8 mouse cellular contexts compared by ENCODE assay signal in genomic region chr7:45617042-45617695, GRCm38 (mm10). TPM values are rescaled to one million over a fixed set of nuclear protein-coding genes. Genes with fewer than 3 reads are reported as not detected.
DNase-seq lines count a peak whose midpoint lies in the region; ATAC-seq and TF ChIP-seq lines count a peak whose summit lies in the region.

TSS of gene Fut1 (plus strand) at chr7:45617289.

- peaks cover 25% of the 10 kb centered on the region for H3K27me3 ChIP-seq in lung, embryonic 14.5 days (ENCODE audit: insufficient read depth, low read length)
- peaks cover 45% of the 10 kb centered on the region for H3K27me3 ChIP-seq in hindbrain, embryonic 12.5 days
- H3K27me3 ChIP-seq in midbrain, embryonic 16.5 days (ENCODE audit: control insufficient read depth, insufficient read depth, low read depth, low read length) = peaks cover 19% of the 10 kb centered on the region

- H3K4me3 ChIP-seq in lung, embryonic 14.5 days (ENCODE audit: low read depth, low read length) = peak within 1 kb of the TSS; percentile 15; the same call in 1 of the 2 replicates
- no peak within 1 kb of the TSS for H3K4me3 ChIP-seq in embryonic fibroblast, embryonic 13.5 days (ENCODE audit: insufficient read depth, low read length)
- no peak within 1 kb of the TSS for H3K4me3 ChIP-seq in hindbrain, embryonic 12.5 days
- peak within 1 kb of the TSS; percentile 18 for H3K4me3 ChIP-seq in midbrain, embryonic 16.5 days (ENCODE audit: low read depth, low read length)

- WGBS in lung, embryonic 14.5 days = 4% methylated on average over 31 of the region's 31 CpGs
- 7% methylated on average over 28 of the region's 31 CpGs for WGBS in hindbrain, embryonic 12.5 days
- 9% methylated on average over 27 of the region's 31 CpGs for WGBS in midbrain, embryonic 16.5 days

- H3K4me1 ChIP-seq in lung, embryonic 14.5 days (ENCODE audit: insufficient read depth) = no peaks in the 10 kb centered on the region
- peaks cover 2% of the 10 kb centered on the region; the same call in 1 of the 2 replicates for H3K4me1 ChIP-seq in embryonic fibroblast, embryonic 13.5 days (ENCODE audit: control insufficient read depth, insufficient read depth, low read length)
- H3K4me1 ChIP-seq in hindbrain, embryonic 12.5 days = peaks cover 9% of the 10 kb centered on the region
- H3K4me1 ChIP-seq in midbrain, embryonic 16.5 days (ENCODE audit: control insufficient read depth, insufficient read depth, low read length) = no peaks in the 10 kb centered on the region

- peak; percentile 62 for DNase-seq in lung, embryonic 14.5 days
- no peak for DNase-seq in lung, postnatal 10 days
- no peak for DNase-seq in thymus, postnatal 14 days
- DNase-seq in thymus, postnatal 10 days (ENCODE audit: low spot score in 2 of 2) = no peak
- no peak for DNase-seq in T-cell, adult 2 months (ENCODE audit: low spot score)

- H3K9me3 ChIP-seq in lung, embryonic 14.5 days (ENCODE audit: low read depth, low read length) = no peaks in the 10 kb centered on the region
- no peaks in the 10 kb centered on the region for H3K9me3 ChIP-seq in hindbrain, embryonic 12.5 days (replicated peaks)
- no peaks in the 10 kb centered on the region for H3K9me3 ChIP-seq in midbrain, embryonic 16.5 days (replicated peaks; ENCODE audit: control insufficient read depth, low read length, poor library complexity, severe bottlenecking)

- H3K9ac ChIP-seq in lung, embryonic 14.5 days = peak within 1 kb of the TSS; percentile 5; the same call in 1 of the 2 replicates
- H3K9ac ChIP-seq in hindbrain, embryonic 12.5 days = no peak within 1 kb of the TSS
- H3K9ac ChIP-seq in midbrain, embryonic 16.5 days (ENCODE audit: low read depth, low read length) = peak within 1 kb of the TSS; percentile 42; the same call in 1 of the 2 replicates

- ATAC-seq in lung, embryonic 14.5 days (ENCODE audit: insufficient read depth) = peak; percentile 70
- ATAC-seq in hindbrain, embryonic 12.5 days (ENCODE audit: low FRiP score) = no peak
- no peak for ATAC-seq in midbrain, embryonic 16.5 days

- H3K36me3 ChIP-seq in lung, embryonic 14.5 days (ENCODE audit: insufficient read depth) = no peaks in the 10 kb centered on the region
- no peaks in the 10 kb centered on the region for H3K36me3 ChIP-seq in hindbrain, embryonic 12.5 days
- no peaks in the 10 kb centered on the region for H3K36me3 ChIP-seq in midbrain, embryonic 16.5 days (ENCODE audit: control insufficient read depth, insufficient read depth, low read length)

- no peak within 1 kb of the TSS for H3K27ac ChIP-seq in lung, embryonic 14.5 days (ENCODE audit: low read depth)
- H3K27ac ChIP-seq in embryonic fibroblast, embryonic 13.5 days (ENCODE audit: insufficient read depth, low read length) = peak within 1 kb of the TSS; percentile 14; the same call in 1 of the 2 replicates
- H3K27ac ChIP-seq in hindbrain, embryonic 12.5 days = no peak within 1 kb of the TSS
- no peak within 1 kb of the TSS for H3K27ac ChIP-seq in midbrain, embryonic 16.5 days (ENCODE audit: low read length)

- no peak for TF ChIP-seq POLR2A in embryonic fibroblast, embryonic 13.5 days (IDR thresholded peaks at IDR 0.05; ENCODE audit: low read depth, low read length)

- TF ChIP-seq CTCF in lung, embryonic 14.5 days (IDR thresholded peaks at IDR 0.05; ENCODE audit: low read depth) = no peak
- no peak for TF ChIP-seq CTCF in embryonic fibroblast, embryonic 13.5 days (IDR thresholded peaks at IDR 0.05; ENCODE audit: borderline replicate concordance, insufficient read depth, low read length)

- peak within 1 kb of the TSS; percentile 52 for H3K4me2 ChIP-seq in lung, embryonic 14.5 days
- H3K4me2 ChIP-seq in hindbrain, embryonic 12.5 days (replicated peaks) = peak within 1 kb of the TSS; percentile 27; the same call in 1 of the 2 replicates
- peak within 1 kb of the TSS; percentile 36 for H3K4me2 ChIP-seq in midbrain, embryonic 16.5 days (ENCODE audit: low read length)

RNA-seq across cellular contexts. Expression of gene Fut1, which starts in this region (rescaled TPM):
- polyA plus RNA-seq in lung, embryonic 14.5 days (2014; fragmentation: Nextera tagmentation; extraction: Ambion mirVana) = 0.13 and 0.58 TPM in 2 replicates
- polyA plus RNA-seq in embryonic fibroblast, embryonic 13.5 days (2011; ENCODE audit: insufficient read length, low read depth, missing spikeins) = not detected in 2 replicates
- 0.14 TPM in 1 of 2 replicates, not detected in the other for polyA plus RNA-seq in hindbrain, embryonic 12.5 days (2016; fragmentation: Nextera tagmentation; extraction: Ambion mirVana)
- not detected in 2 replicates for polyA plus RNA-seq in midbrain, embryonic 16.5 days (2015; fragmentation: Nextera tagmentation; extraction: Ambion mirVana)

Comparison
In these comparisons a context has a peak if more than half of its experiments do, and no peak if none do; other contexts are left out.
1. Peak in DNase-seq, ATAC-seq, H3K4me3 ChIP-seq, H3K9ac ChIP-seq and H3K4me2 ChIP-seq in lung, embryonic 14.5 days; RNA of the gene not detected or under 1 TPM.